Mouse (Mus musculus) neutrophil, adult 59 days (primary cell): ENCODE measurements around the gene Trim38. TPM values are rescaled to one million over a fixed set of nuclear protein-coding genes. Genes with fewer than 3 reads are reported as not detected.

Experiments used
- total RNA-seq, 2 experiments: library from RNA; stranded (reverse); gene quantifications; 1 replicate in 1 of 2; 2 replicates in 1 of 2; pipeline ENCODE4 v1.2.4; 2023

Gene Trim38
- total RNA-seq = not detected

DNA sequence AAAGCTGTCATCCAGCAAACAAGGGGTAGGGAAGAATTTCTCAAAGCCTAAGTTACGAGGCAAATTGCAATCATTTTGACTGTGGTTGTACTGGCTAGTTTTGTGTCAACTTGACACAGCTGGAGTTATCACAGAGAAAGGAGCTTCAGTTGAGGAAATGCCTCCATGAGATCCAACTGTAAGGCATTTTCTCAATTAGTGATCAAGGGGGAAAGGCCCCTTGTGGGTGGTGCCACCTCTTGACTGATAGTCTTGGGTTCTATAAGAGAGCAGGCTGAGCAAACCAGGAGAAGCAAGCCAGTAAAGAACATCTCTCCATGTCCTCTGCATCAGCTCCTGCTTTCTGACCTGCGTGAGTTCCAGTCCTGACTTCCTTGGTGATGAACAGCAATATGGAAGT, at the start of gene Trim38:
TSS of gene Trim38 (plus strand) at position 301 of the 400 bp plus-strand sequence.

DNA sequence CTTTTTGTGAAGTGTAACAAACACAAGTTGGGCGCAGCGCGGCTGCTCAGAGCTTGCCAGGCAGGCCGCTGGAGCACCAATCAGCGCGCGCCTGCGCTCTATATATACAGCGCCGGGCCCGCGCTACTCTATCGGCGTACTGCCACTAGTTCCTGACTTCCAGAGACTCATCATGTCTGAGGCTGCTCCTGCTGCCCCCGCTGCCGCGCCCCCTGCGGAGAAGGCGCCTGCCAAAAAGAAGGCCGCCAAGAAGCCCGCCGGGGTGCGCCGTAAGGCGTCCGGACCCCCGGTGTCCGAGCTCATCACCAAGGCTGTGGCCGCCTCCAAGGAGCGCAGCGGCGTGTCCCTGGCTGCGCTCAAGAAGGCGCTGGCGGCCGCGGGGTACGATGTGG, 31.0 kb upstream of the Trim38 start, which contains the start of gene Hist1h1c:
TSS of gene Hist1h1c (plus strand) at position 132 of the 392 bp plus-strand sequence.

DNA sequence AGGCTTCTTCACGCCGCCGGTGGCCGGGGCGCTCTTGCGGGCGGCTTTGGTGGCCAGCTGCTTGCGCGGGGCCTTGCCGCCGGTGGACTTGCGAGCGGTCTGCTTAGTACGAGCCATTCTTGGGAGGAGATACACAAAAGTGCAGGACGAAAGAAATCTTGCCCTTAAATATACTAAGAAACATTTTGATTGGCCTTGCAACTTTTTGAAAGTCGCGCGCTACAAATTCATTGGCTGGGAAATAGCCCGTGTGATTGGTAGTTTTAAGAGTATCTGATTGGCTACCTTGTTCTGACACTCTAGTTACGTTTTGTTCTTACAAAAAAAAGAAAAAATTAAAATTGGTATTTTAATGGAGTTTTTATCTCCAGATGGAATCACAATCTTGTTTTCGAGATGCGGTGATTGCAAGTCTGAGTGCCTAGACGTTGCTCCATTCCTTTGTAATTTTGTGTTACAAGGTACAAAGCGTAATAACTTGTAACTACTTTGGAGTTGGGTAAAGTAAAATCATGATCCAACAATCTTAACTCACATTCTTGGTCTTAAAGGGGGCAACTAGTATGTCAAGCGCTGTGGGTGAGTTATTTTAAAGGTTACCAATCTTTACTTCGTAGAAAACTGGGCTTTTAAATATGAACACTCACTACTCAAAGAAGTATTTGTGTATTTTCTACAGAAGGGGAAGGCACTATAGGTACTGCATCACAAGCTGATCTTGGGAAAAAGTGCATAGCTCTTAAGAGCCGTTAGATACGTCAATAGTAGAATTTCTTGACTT, 24.1 kb upstream of the Trim38 start, which contains the start of gene Hist1h3c:
TSS of gene Hist1h3c (minus strand) at position 222 of the 781 bp plus-strand sequence.

DNA sequence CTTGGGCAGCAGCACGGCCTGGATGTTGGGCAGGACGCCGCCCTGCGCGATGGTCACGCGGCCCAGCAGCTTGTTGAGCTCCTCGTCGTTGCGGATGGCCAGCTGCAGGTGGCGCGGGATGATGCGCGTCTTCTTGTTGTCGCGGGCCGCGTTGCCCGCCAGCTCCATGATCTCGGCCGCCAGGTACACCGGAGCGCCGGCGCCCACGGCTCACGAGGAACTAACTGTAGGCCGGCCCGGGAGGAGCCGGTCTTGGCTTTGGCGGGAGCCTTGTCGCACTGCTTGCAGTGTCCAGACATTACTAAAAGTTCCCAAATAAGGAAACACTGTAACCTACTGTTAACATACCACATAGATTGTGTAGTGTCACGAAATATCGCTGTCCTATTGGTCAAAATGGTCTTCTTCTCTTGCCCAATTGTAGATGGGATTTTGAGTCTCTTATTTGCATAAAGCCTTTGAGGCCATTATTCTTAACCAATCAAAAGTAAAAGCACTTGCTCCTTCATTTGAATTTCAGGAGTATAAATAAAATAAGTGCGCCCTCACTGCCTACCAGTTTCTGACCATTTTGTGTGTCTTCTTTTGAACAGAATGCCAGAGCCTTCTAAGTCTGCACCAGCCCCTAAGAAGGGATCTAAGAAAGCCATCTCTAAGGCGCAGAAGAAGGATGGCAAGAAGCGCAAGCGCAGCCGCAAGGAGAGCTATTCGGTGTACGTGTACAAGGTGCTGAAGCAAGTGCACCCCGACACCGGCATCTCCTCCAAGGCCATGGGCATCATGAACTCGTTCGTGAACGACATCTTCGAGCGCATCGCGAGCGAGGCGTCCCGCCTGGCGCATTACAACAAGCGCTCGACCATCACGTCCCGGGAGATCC, 23.3 kb upstream of the Trim38 start, which contains the start of gene Hist1h2bb:
TSS of gene Hist1h2bb (plus strand) at position 534 of the 880 bp plus-strand sequence.

DNA sequence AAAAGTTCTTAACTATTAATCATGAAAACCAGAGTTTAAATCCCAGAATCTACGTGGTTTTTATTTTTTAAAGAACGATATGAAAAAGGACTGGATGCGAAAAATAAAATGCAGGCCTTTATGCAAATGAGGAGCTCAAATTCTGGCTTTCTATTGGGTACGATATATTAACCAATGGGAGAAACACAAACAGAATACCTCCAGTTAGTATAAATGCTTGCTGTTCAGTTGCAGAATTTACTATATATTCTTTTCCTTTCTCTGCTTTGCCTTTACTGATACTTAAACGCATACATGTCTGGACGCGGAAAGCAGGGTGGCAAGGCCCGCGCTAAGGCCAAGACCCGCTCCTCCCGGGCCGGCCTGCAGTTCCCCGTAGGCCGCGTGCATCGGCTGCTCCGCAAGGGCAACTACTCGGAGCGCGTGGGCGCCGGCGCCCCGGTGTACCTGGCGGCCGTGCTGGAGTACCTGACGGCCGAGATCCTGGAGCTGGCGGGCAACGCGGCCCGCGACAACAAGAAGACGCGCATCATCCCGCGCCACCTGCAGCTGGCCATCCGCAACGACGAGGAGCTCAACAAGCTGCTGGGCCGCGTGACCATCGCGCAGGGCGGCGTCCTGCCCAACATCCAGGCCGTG, 18.8 kb upstream of the Trim38 start, which contains the start of gene Hist1h2ab:
TSS of gene Hist1h2ab (plus strand) at position 288 of the 639 bp plus-strand sequence.

DNA sequence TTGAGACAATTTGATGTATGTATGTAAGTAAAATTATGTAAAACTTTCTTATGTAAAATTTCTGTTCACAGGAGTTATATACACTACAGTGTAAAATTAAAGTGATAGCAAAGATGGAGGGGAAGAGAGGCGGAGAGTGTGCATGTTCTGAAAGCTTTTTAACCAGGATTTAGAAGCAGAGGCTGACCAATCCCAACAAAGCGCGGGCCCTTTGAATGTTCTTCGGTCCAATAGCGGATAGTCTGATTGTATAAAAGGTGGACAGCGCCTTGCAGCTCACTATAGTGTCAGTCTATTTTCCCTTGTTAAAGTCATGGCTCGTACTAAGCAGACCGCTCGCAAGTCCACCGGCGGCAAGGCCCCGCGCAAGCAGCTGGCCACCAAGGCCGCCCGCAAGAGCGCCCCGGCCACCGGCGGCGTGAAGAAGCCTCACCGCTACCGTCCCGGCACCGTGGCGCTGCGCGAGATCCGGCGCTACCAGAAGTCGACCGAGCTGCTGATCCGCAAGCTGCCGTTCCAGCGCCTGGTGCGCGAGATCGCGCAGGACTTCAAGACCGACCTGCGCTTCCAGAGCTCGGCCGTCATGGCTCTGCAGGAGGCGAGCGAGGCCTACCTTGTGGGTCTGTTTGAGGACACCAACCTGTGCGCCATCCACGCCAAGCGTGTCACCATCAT, 17.5 kb upstream of the Trim38 start, which contains the start of gene Hist1h3b:
TSS of gene Hist1h3b (plus strand) at position 201 of the 675 bp plus-strand sequence.

DNA sequence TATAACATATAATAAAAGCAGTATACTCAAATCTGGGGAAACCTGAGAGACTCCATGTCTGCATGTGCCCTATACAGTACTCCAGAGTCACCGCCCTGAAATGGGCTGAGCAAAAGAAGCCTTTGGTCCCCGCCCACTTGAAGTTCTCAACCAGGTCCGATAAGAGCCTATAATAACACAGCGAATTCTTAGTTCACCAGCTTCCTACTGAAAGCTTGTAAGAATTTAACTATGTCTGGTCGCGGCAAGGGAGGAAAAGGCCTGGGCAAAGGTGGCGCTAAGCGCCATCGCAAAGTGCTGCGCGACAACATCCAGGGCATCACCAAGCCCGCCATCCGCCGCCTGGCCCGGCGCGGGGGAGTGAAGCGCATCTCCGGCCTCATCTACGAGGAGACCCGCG, 12.9 kb upstream of the Trim38 start, which contains the start of gene Hist1h4b:
TSS of gene Hist1h4b (plus strand) at position 224 of the 400 bp plus-strand sequence.

DNA sequence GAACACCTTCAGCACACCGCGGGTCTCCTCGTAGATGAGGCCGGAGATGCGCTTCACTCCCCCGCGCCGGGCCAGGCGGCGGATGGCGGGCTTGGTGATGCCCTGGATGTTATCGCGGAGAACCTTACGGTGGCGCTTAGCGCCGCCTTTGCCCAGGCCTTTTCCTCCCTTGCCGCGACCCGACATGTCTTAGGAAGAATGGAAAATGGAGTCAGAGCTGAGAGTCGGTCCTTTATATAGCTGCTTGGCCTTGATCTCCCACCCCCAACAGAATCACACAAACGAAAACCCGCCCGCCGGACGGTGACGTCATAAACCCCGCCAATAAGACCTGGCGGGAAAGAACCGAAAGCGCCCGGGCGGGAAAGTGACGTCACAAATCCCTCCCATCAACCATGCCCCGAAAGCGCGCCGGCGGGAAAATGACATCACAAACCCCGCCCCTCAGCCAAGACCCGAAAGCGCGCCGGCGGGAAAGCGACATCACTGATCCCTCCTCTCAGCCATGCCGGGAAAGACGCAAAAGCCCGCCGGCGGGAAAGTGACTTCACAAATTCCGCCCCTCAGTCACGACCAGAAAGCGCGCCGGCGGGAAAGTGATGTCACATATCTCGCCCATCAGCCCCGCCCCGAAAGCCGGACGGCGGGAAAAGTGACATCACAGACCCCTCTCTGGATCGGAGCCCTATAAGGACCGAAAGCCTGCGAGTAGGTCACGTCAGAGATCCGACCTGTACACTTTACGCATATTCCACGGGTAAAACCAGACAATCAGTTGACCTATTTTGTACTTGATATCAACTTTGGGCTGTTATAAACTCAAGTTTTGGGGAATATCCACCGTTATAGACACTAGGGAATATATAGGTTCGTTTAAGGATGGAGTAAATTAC, 8.5 kb upstream of the Trim38 start, which contains the start of gene Hist1h4a:
TSS of gene Hist1h4a (minus strand) at position 259 of the 893 bp plus-strand sequence.

DNA sequence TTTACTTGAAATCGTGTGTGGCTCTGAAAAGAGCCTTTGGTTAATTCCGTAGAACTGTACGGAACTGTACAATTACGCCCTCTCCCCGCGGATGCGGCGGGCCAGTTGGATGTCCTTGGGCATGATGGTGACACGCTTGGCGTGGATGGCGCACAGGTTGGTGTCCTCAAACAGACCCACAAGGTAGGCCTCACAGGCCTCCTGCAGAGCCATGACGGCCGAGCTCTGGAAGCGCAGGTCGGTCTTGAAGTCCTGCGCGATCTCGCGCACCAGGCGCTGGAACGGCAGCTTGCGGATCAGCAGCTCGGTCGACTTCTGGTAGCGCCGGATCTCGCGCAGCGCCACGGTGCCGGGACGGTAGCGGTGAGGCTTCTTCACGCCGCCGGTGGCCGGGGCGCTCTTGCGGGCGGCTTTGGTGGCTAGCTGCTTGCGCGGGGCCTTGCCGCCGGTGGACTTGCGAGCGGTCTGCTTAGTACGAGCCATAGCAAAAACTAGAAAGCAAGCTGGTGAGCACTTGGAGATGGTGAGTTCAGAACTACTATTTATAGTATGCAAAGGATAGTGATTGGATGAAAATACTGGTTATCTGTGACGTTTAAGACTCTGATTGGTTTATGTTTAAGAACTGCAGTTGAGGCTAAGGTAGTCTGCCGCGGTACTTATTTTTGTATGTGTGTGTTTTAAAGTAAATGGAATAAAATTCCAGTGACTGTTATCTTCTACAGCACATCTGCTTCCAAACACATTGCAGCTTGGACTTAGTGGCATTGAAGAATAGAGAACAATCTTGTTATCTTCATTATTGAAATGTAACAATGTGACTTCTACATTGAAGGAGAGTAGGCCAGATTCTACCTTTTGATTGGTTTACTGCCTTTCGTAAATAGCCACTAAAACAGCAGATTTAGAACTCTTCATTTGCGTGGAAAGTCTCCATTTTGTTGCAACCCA, 7.6 kb upstream of the Trim38 start, which contains the start of gene Hist1h3a:
TSS of gene Hist1h3a (minus strand) at position 516 of the 951 bp plus-strand sequence.

DNA sequence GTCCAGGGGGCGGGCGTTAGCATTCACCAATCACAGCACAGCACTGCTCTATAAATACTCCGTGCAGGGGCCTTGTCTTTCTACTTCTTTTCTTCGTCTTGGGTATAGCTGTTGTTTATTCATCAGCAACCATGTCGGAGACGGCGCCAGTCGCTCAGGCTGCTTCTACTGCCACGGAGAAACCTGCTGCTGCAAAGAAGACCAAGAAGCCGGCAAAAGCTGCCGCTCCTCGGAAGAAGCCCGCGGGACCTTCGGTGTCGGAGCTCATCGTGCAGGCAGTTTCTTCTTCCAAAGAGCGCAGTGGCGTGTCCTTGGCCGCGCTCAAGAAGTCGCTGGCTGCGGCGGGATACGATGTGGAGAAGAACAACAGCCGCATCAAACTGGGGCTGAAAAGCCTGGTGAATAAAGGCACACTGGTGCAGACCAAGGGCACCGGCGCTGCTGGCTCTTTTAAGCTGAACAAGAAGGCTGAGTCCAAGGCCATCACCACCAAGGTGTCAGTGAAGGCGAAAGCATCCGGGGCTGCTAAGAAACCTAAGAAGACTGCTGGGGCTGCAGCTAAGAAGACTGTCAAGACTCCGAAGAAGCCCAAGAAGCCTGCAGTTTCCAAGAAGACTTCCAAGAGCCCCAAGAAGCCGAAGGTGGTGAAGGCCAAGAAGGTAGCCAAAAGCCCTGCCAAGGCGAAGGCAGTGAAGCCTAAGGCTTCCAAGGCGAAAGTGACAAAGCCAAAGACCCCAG, 6.0 kb upstream of the Trim38 start, which contains the start of gene Hist1h1a:
TSS of gene Hist1h1a (plus strand) at position 81 of the 738 bp plus-strand sequence.

DNA sequence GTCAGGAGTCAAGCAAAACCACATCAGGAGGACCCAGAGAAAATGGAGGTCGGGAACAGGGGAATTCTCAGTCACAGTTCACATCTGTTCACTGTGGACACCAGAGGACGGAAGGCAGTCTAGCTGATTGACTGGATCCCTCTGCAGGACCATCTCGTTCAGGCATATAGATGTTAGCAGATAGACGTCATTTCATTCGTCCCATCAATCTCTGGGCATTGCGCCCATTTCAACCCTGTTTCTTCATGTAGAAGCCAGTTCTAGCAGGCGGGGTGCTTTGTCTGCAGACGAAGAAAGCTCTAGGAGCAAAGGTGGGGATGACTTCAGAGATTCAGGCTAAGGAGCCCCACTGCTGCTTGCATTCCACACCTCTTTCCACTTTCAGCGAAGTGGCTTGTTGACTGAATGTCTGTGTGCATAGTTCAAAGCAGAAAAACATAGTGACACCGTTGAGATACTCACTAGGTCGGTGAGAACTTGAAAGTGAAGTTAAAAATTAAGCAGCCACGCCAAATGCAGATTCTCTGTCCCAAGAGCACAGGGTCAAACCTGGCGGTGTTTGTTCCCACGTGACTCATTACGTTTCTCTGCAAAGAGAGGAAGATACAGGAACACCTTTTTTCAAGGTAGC, 36.8 kb downstream of the Trim38 start, which contains the start of gene Slc17a2:
TSS of gene Slc17a2 (plus strand) at position 572 of the 631 bp plus-strand sequence.

DNA sequence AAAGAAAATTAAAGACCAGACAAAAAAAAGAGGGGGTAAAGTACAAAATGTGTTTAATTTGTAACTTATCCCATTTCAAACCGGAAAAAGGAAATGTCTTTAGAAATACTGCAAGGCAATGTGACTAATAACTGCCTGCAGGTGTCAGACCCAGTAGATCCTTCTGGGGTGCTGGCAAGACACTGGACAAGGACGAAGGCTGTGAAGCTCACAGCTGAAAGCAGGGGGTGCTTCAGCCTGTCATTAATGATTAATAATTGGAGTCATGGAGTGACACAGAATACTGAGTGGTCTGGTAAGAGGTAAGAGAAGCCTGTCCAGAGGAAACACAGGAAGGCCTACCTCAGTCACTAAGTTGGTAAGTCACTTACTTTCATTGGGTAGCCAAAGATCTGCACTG, 69.6 kb downstream of the Trim38 start, which contains the start of gene Slc17a3:
TSS of gene Slc17a3 (plus strand) at position 127 of the 400 bp plus-strand sequence.

Other genes starting within 250 kb of the Trim38 start
- 1,000 to 10,000 TPM; 1,672 to 1,684 TPM for gene Hist1h4h, start 238.9 kb upstream of the Trim38 start, total RNA-seq
- 1,000 to 10,000 TPM; 1,080 to 1,089 TPM for gene Hist1h2af, start 236.0 kb upstream of the Trim38 start, total RNA-seq
- 100 to 1,000 TPM; 354 to 358 TPM for gene Hist1h3g, start 234.5 kb upstream of the Trim38 start, total RNA-seq
- gene Hist1h2bh, start 226.5 kb upstream of the Trim38 start, total RNA-seq = 100 to 1,000 TPM; 133 to 136 TPM
- gene Hist1h3f, start 225.9 kb upstream of the Trim38 start, total RNA-seq = 100 to 1,000 TPM; 457 to 468 TPM
- 1,000 to 10,000 TPM; 2,366 to 2,514 TPM for gene Hist1h4f, start 218.3 kb upstream of the Trim38 start, total RNA-seq
- gene Hist1h1d, start 216.7 kb upstream of the Trim38 start, total RNA-seq = 100 to 1,000 TPM; 108 to 121 TPM
- 100 to 1,000 TPM; 839 to 947 TPM for gene Hist1h3e, start 207.5 kb upstream of the Trim38 start, total RNA-seq
- 100 to 1,000 TPM; 191 to 199 TPM for gene Hist1h2ae, start 198.7 kb upstream of the Trim38 start, total RNA-seq
- gene Hist1h2bg, start 198.5 kb upstream of the Trim38 start, total RNA-seq = 1,000 to 10,000 TPM; 1,545 to 1,845 TPM
- 1,000 to 10,000 TPM; 1,042 to 1,254 TPM for gene Hist1h2bf, start 195.7 kb upstream of the Trim38 start, total RNA-seq
- 100 to 1,000 TPM; 115 to 121 TPM for gene Hist1h2ad, start 195.5 kb upstream of the Trim38 start, total RNA-seq
- gene Hist1h3d, start 194.2 kb upstream of the Trim38 start, total RNA-seq = 100 to 1,000 TPM; 147 to 159 TPM
- gene Hist1h4d, start 188.3 kb upstream of the Trim38 start, total RNA-seq = 100 to 1,000 TPM; 726 to 742 TPM
- 100 to 1,000 TPM; 103 to 111 TPM for gene Hist1h2be, start 148.8 kb upstream of the Trim38 start, total RNA-seq
- gene Hist1h1e, start 147.4 kb upstream of the Trim38 start, total RNA-seq = 100 to 1,000 TPM; 779 TPM
- gene Hist1h2ac, start 86.0 kb upstream of the Trim38 start, total RNA-seq = 10 to 100 TPM; 48.0 to 51.5 TPM
- 100 to 1,000 TPM in 1 of 2 experiments, 10 to 100 TPM in 1; 97.4 to 109 TPM for gene Hist1h2bc, start 85.7 kb upstream of the Trim38 start, total RNA-seq
- 1 to 10 TPM in 1 of 2 experiments, under 1 TPM in 1; 0.86 to 1.1 TPM for gene Hist1h1t, start 74.1 kb upstream of the Trim38 start, total RNA-seq
- gene Hist1h4c, start 71.5 kb upstream of the Trim38 start, total RNA-seq = 100 to 1,000 TPM; 391 to 419 TPM
- gene Hfe, start 59.1 kb upstream of the Trim38 start, total RNA-seq = 1 to 10 TPM; 4.2 to 6.6 TPM
- gene Hist1h1c, start 31.1 kb upstream of the Trim38 start, total RNA-seq = 1,000 to 10,000 TPM; 1,619 to 1,663 TPM
- 100 to 1,000 TPM; 617 to 658 TPM for gene Hist1h3c, start 24.3 kb upstream of the Trim38 start, total RNA-seq
- gene Hist1h2bb, start 23.2 kb upstream of the Trim38 start, total RNA-seq = 100 to 1,000 TPM; 868 to 875 TPM
- gene Hist1h2ab, start 18.8 kb upstream of the Trim38 start, total RNA-seq = 1,000 to 10,000 TPM; 1,294 to 1,569 TPM
- gene Hist1h3b, start 17.6 kb upstream of the Trim38 start, total RNA-seq = 1,000 to 10,000 TPM; 1,352 to 1,548 TPM
- gene Hist1h4b, start 12.9 kb upstream of the Trim38 start, total RNA-seq = 100 to 1,000 TPM; 569 to 600 TPM
- 100 to 1,000 TPM; 541 to 562 TPM for gene Hist1h4a, start 8.7 kb upstream of the Trim38 start, total RNA-seq
- 1,000 to 10,000 TPM in 1 of 2 experiments, 100 to 1,000 TPM in 1; 878 to 1,040 TPM for gene Hist1h3a, start 7.5 kb upstream of the Trim38 start, total RNA-seq
- 100 to 1,000 TPM; 455 to 460 TPM for gene Hist1h1a, start 6.2 kb upstream of the Trim38 start, total RNA-seq
- not detected for gene Slc17a2, start 37.1 kb downstream of the Trim38 start, total RNA-seq
- not detected for gene Slc17a3, start 69.5 kb downstream of the Trim38 start, total RNA-seq
- not detected for gene Slc17a1, start 97.8 kb downstream of the Trim38 start, total RNA-seq
- gene Slc17a4, start 145.1 kb downstream of the Trim38 start, total RNA-seq = not detected
- gene Hist1h2ba, start 164.2 kb downstream of the Trim38 start, total RNA-seq = not detected
- not detected for gene Hist1h2aa, start 164.5 kb downstream of the Trim38 start, total RNA-seq
- not detected for gene Scgn, start 221.3 kb downstream of the Trim38 start, total RNA-seq